Mouse (Mus musculus) right cerebral cortex, postnatal 10 days (tissue): ENCODE measurements around the gene Zfp873.
"Not testable (repeated sequence)": the region's sequence is repeated elsewhere in the genome, so short reads cannot be mapped to it uniquely, and the experiment has no call there.

Experiments
- DNase-seq, 2 experiments: peaks; one replicate each; pipeline ENCODE4 v3.0.0; 2021; ENCODE audit warnings: low spot score in 2 of 2

Zfp873 gene

GRCm38 (mm10) chr10:82047597-82048459, at the start of gene Zfp873:
Zfp873 (plus strand) TSS chr10:82048123.
- DNase-seq, result peak; percentile 94 to 95

- not testable (repeated sequence) for DNase-seq
Observed at GRCm38 (mm10) chr10:82003209-82003608, 44.7 kb upstream of the Zfp873 start.

- DNase-seq, result not testable (repeated sequence)
Observed at GRCm38 (mm10) chr10:82004822-82005221, 43.1 kb upstream of the Zfp873 start.

- DNase-seq, result no peak
Observed at GRCm38 (mm10) chr10:82042191-82042590, 5.7 kb upstream of the Zfp873 start.

- no peak for DNase-seq
Observed at GRCm38 (mm10) chr10:82046603-82047002, 1.3 kb upstream of the Zfp873 start.

- not testable (repeated sequence) for DNase-seq
Observed at GRCm38 (mm10) chr10:82048460-82048804, 509 bp downstream of the Zfp873 start.

- DNase-seq, result peak; percentile 86 to 89
Observed at GRCm38 (mm10) chr10:82082728-82083621, 35.1 kb downstream of the Zfp873 start, which contains the start of gene BC024063. BC024063 (plus strand) TSS chr10:82083353.

- DNase-seq, result not testable (repeated sequence)
Observed at GRCm38 (mm10) chr10:82083622-82083971, 35.7 kb downstream of the Zfp873 start.
